Mouse (Mus musculus) brain, embryonic 18.5 days (tissue): ENCODE measurements around the gene Ahcyl2.

Experiments used
- DNase-seq: peaks from one replicate; pipeline ENCODE4 v3.0.0-alpha.2; 2012; ENCODE audit warnings: low read depth, low spot score

The Ahcyl2 gene

DNA sequence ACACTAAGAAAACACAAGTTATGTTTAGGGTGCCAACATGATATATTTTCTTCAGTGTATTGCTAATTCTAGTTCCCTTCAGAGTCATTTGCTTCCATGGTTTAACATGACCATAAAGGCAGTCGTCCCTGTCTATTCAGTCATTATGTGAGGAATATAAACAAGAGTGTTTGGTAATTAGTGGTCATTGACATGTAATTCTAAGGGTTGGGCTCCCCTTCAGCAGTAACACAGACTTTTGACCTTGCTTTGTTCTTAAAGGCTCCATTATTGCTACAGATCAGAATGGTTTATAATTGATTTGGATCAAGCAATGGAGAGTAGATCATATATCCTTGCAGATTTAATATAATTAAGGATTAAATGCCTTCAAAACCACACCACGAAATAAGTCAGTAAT, 82.9 kb downstream of the Ahcyl2 start:
- DNase-seq: no peak

- no peak for DNase-seq
These were observed 84.1 kb downstream of the Ahcyl2 start for GRCm38 (mm10) chr6:29851873-29852272.

- peak; percentile 49 for DNase-seq
These were observed 85.5 kb downstream of the Ahcyl2 start for GRCm38 (mm10) chr6:29853213-29853899.

GRCm38 (mm10) chr6:29853900-29854390, 86.1 kb downstream of the Ahcyl2 start:
- no peak for DNase-seq

DNA sequence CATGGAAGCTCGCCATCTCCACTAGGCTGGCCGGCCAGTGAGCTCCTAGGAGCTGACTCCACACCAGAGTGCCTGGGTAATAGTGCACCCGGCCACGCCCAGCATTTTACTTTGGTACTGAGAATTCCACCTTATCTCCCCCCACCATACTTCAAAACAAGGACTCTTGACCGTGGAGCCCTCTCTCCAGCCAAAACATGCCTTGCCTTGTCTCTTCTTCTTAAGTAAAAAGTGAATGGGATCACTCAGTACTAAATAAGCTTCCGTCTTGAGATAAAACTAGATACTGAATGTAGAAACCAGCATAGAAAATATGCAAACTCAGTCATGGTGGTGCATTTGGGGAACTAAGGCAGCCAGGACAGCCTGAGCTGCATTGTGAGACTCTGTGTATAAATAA, 90.8 kb downstream of the Ahcyl2 start:
- no peak for DNase-seq

DNA sequence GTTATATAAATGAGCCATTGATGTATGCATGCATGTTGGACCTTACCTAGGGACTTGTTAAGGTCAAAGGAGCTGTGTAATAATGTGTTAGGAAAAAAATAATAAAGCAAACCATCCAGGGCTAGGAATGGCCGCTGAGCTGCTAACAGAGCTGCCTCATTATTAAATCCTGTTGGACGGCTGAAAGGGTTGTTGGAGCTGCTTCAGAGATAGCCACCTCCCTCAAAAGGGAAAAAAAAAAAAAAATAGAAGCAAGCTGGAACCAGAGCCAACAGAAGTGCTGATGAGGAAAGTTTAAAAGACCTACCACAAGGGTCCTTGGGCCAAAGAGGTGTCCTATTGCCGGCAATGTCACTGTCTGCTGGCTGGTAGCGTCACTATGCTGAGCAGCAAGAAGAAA, 91.5 kb downstream of the Ahcyl2 start:
- no peak for DNase-seq

GRCm38 (mm10) chr6:29860238-29860637, 92.4 kb downstream of the Ahcyl2 start:
- no peak for DNase-seq

- DNase-seq: no peak
These were observed 97.1 kb downstream of the Ahcyl2 start for GRCm38 (mm10) chr6:29864926-29865325.

DNA sequence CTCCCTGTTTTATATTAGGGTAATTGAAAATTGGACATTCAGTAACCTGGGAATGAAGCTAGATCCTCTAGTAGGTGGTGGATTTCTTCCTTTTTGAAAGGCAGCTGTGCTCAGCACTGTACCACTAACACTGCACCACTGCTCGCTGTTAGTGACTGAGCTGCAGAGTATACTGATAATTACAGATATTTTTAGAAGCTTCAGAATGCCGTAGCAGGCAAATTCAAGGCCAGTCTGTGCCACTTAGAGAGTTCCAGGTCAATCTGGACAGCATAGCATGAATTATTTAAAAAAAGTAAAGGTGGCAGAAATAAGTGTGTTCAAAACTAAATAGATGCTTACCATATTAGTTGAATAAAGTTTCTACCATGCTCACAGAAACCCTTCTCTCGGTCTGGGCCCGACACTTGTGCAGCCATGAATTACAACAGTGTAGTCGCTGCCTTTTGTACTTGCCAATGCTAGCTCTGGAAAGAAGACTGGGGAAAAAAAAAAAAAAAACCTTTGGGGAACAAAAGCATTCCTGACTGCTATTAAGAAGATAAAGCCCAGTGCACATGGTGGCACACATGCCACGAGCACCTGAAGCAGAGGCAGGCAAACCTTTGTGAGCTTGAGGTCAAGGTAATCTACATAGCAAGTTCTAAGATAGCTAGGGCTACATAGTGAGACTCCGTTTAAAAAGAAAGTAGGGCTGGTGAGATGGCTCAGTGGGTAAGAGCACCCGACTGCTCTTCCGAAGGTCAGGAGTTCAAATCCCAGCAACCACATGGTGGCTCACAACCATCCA, 99.3 kb downstream of the Ahcyl2 start:
- DNase-seq: no peak

DNA sequence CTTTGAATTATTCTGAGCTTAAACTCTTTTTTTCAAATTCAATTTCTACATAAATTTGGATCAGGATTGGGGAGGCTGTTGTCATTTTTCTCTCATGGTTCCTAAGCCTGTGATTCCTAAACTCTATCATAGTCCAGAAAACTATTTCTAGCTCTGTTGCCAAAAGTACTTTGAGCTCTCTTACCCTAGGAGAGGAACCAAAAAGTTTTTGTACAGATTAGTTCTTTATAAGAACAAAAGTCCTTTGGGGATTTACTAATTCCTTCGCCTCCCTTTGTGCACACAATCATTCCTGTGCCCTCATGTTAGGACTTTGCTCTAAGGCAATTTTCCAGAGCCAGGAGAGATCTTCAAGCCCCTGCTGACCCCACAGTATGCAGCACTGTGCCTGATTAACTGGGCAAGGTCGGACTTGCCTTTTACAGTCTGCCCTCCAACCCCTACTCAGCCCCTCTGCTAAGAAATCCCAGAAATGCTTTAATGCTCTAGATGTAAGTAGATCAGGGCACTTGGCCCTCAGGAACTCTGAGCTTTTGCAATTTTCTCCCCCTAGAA, 100.6 kb downstream of the Ahcyl2 start:
- DNase-seq: no peak

DNA sequence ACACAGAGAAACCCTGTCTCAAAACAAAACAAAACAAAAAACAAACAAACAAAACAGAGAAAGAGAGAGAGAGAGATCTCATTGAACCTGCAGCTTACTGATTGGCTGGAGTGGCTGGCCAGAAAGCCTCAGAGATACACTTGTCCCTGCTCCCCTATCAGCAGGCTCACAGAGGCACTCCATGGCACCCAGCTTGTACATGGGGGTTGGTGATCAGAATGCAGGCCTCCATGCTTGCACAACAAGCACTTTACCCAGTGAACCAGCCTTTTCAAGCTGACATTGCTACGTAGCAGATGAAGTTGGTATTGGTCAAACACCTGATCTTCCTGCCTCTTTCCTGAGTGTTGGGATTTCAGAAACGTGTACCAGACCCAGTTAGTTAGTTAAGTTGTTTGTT, 105.8 kb downstream of the Ahcyl2 start:
- no peak for DNase-seq

DNA sequence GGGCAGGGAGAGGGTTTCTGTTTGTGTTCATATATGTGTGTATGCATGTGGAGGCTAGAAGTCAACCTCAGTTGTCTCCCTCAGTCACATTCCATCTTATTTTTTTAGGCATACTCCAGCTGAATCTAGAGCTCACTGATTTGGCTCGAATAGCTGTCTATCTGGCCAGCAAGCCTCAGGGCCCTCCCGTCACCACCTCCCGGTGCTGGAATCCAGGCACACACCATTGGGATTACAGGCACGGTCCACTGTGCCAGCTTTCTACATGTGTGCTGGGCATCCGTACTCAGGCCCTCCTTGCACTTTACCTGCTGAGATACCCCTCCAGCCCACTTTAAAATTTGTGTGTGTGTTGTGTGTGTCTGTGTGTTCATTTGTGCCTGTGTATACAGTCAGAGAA, 107.8 kb downstream of the Ahcyl2 start:
- DNase-seq: no peak

DNA sequence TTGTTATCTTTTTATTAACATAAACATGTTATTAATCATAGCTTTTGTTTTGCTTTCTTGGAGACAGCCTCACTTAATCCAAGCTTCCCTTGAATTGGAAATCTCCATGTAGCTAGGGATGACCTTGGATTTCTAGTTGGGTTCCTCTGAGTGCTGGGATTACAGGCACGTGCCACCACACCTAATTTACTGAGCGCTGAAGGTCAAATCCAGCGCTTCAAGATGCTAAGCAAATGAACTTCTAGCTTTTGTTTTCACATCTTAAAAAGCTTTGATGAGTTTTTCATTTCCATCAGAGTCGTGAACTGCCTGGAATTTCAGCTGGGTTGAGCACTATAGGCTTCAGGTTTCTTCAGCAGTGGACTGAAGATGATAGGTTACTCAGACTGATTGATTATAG, 109.0 kb downstream of the Ahcyl2 start:
- DNase-seq: no peak

GRCm38 (mm10) chr6:29879579-29879978, 111.8 kb downstream of the Ahcyl2 start:
- DNase-seq: no peak

GRCm38 (mm10) chr6:29880796-29881195, 113.0 kb downstream of the Ahcyl2 start:
- no peak for DNase-seq

DNA sequence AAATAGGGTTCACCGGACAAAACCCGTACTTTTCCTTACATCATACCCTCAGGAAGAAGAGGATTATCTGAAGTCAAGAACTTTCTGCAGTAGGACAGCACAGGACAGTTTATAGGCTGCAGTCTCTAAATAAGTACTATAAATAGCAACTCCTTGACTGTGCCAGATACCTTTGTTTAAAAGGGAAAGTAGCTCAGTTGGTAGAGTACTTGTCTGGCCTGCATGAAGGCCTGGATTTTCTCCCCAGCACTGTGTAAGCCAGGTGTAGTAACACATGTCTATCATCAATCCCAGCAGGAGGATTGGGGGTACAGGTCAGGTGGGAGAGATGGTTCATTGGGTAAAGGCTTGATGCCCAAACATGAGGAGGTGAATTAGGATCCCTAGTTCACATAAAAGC, 114.1 kb downstream of the Ahcyl2 start:
- no peak for DNase-seq

DNA sequence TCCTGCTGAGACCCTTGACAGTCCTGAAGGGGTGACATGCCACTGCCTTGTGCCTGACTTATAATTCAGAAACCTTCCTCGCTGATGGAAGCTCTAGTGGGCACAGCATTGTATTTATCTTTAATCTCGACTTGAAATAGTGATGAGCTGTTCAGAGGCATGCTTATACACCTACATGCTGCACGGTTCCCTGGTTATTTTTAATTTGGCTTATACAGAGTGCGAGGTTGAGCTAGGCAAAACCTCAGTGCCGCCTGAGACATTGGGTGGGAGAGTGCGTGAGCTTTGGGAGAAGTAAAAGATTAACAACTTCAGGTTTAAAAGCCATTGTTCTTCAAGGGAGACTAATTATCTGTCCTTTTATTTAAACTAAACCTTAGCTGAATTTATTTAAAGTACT, 115.1 kb downstream of the Ahcyl2 start:
- no peak for DNase-seq

DNA sequence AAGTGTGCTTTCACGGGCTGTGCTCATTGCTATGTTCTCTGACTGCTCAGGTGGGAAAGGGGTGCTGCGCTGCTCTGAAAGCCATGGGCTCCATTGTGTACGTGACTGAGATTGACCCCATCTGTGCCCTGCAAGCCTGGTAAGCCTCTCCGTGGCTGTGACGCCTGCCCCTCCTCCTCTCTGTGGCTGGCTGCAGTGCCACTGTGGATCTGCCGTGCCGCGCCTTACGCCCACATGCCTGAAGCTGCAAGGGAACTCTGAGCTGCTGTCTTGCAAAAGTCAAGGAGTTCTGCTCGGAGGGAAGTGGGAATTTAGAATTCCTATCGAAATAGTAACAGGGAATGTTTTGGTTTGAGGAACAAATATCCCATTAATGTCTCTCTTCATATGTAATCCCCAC, 123.3 kb downstream of the Ahcyl2 start:
- DNase-seq: no peak

DNA sequence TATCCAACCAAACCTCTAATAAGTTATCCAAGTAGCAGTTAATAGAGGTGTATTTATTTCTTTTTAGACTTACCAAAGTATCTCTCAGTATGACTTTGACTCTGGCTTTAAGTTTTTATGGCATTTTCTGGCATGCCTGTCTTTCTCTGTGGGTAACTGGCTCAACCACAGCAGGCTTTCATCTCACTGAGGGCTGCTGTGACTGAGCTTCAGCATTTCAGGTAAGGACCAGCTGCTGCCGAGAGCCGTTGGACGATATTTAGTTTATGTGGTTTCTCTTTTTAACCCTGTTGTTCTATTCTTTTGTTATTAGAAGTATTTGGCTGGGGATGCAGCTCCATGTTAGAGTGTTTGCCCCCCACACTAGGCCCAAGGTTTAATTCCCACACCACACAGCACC, 129.2 kb downstream of the Ahcyl2 start:
- no peak for DNase-seq

GRCm38 (mm10) chr6:29901450-29901849, 133.6 kb downstream of the Ahcyl2 start:
- DNase-seq: no peak

GRCm38 (mm10) chr6:29902256-29902655, 134.4 kb downstream of the Ahcyl2 start:
- DNase-seq: no peak

DNA sequence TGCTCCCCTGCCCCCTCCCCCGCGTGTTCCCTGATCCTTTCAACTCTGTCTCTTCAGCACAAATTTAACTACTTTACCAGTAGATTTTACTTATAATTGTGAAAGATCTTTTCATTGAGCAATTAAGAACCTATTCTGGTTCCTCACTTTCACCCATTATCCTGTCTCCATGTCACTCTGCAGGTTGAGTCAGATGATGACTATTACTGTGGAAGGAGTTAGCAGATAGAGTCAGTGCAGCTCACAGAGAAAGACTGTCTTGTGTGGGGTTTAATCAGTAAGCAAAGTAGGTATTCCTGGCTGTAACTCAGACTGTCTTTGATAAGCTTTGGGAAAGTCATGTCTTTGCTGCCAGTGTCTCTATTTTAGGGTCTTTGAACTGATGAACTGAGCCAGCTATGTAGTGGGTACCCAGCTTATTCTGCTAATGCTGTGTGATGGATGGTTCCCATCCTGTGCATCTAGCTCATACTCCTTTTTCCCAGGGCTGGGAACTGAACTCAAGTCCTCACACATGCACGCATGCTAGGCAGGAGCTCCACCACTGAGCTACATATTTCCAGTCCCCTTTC, 135.6 kb downstream of the Ahcyl2 start:
- no peak for DNase-seq
